Mouse (Mus musculus): ENCODE measurements around the gene Tm4sf20.

Gene Tm4sf20

DNA sequence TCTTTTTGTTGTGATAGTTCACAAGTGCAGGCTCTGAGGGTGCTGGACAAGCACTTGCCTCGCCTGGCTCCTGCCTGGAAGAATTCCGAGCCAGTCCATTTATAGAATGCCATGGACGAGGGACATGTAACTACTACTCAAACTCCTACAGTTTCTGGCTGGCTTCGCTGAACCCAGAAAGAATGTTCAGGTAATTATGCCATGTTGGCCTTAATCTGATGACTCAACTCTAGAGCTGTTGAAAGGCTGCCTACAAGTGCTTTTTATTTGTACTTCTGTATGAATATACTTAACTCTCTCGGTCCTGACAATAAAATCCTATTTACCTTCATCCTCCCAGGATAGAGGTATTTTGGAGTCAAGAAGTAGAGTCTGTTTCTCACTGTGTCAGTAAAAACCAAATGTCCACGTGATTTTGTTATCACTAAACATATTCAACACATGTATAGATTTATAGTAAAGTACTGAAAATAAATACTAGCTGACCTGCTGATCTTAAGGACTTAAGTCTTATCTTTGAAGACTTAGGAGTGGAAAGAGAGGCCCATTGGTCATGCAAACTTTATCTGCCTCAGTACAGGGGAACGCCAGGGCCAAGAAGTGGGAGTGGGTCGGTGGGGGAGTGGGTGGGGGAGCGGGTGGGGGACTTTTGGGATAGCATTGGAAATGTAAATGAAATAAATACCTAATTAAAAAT is 50.3 kb downstream of the Tm4sf20 start:
- peak; percentile 26 for DNase-seq (ENCODE audit: extremely low read depth, low read depth, low spot score)
